Mouse (Mus musculus): ENCODE results near the gene Olfr1410.

GRCm38 (mm10) chr1:92638181-92638580 is 32.6 kb downstream of the Olfr1410 start:
- TF ChIP-seq CTCF (conservative IDR thresholded peaks at IDR 0.05; ENCODE audit: insufficient read depth, insufficient read length, low read depth, low read length): no peak
- TF ChIP-seq POLR2A (IDR thresholded peaks at IDR 0.05; ENCODE audit: low read depth, low read length): no peak

Data from kidney, adult 2 months (tissue).